Mouse (Mus musculus) forebrain, postnatal 0 days (tissue): ENCODE data around the gene Ltb4r2. TPM values are rescaled to one million over a fixed set of nuclear protein-coding genes. Genes with fewer than 3 reads are reported as not detected.
A peak's percentile ranks its signal among the peaks of the same experiment; 100 is the strongest.
"Not testable (repeated sequence)": the region's sequence is repeated elsewhere in the genome, so short reads cannot be mapped to it uniquely, and the experiment has no call there.

Experiments
- ATAC-seq: fragments of 200-750 bp; cut with Nextera tagmentation; 2 replicates; pipeline ENCODE4 v1.8.0; 2017; ENCODE audit warnings: mild to moderate bottlenecking, moderate library complexity
- DNase-seq: peaks from one replicate; pipeline ENCODE4 v3.0.0-alpha.2; 2015
- H3K27ac ChIP-seq: fragments of 300-500 bp; sonication (generic); 2 replicates; pipeline ENCODE4 v1.5.1; 2014; ENCODE audit warnings: low read depth, mild to moderate bottlenecking, antibody characterized with exemption, low read length, moderate library complexity, mixed read lengths
- H3K27me3 ChIP-seq: fragments of 300-500 bp; sonication (generic); 2 replicates; pipeline ENCODE4 v1.6.1; 2014; ENCODE audit warnings: mild to moderate bottlenecking, low read length, mixed read lengths; ENCODE audit not compliant: insufficient read depth
- H3K36me3 ChIP-seq: fragments of 300-500 bp; sonication (generic); 2 replicates; pipeline ENCODE4 v1.6.1; 2014; ENCODE audit warnings: mild to moderate bottlenecking, moderate library complexity; ENCODE audit not compliant: insufficient read depth
- H3K4me1 ChIP-seq: fragments of 300-500 bp; sonication (generic); 2 replicates; pipeline ENCODE4 v1.6.1; 2014; ENCODE audit warnings: antibody characterized with exemption; ENCODE audit not compliant: insufficient read depth
- H3K4me2 ChIP-seq: fragments of 300-500 bp; sonication (generic); 2 replicates; pipeline ENCODE4 v1.6.1; 2014; ENCODE audit warnings: low read depth, mild to moderate bottlenecking, moderate library complexity
- H3K4me3 ChIP-seq: fragments of 300-500 bp; sonication (generic); 2 replicates; pipeline ENCODE4 v1.5.1; 2014; ENCODE audit warnings: low read depth, low read length, mixed read lengths
- H3K9ac ChIP-seq: fragments of 300-500 bp; sonication (generic); 2 replicates; pipeline ENCODE4 v1.6.1; 2014; ENCODE audit warnings: mild to moderate bottlenecking
- H3K9me3 ChIP-seq: fragments of 300-500 bp; sonication (generic); 2 replicates; pipeline ENCODE4 v1.6.1; 2016; ENCODE audit warnings: low read length
- CTCF ChIP-seq: sonication (generic); IDR thresholded peaks from 2 replicates; pipeline ENCODE4 v1.5.1; 2016; ENCODE audit warnings: antibody characterized with exemption, control low read depth, low read depth
- WGBS: fragments of 180-500 bp; shearing (Covaris S2); extraction: QIAGEN DNeasy Blood & Tissue Kit; methylation state at CpG from one replicate; pipeline ENCODE4 v1.1.7; 2014; 5-methylcytosine and 5-hydroxymethylcytosine counted together
- polyA plus RNA-seq: library from polyadenylated mRNA; unstranded; fragments of >200 nt; fragmentation: Nextera tagmentation; extraction: Ambion mirVana; gene quantifications from 2 replicates; pipeline ENCODE4 v1.2.1, GENCODE M21; 2015
- total RNA-seq: library from RNA; depleted of rRNA; stranded (reverse); fragments of >200 nt; gene quantifications from 2 replicates; pipeline ENCODE4 v1.2.3, GENCODE M21; 2014

Gene Ltb4r2
- total and polyA plus RNA-seq, 2 experiments from 2014 or later = 0.38 to 1.1 TPM

GRCm38 (mm10) chr14:55757566-55757965, 3.7 kb upstream of the Ltb4r2 start:
- Histone ChIP-seq H3K4me2 (no peak overlapping the region), H3K9ac (no peak overlapping the region), H3K4me1 (no peaks in the 10 kb centered on the region; the same call in 1 of the 2 replicates), H3K27ac (no peak overlapping the region), H3K4me3 (no peak overlapping the region), H3K36me3 (peaks cover 37% of the 10 kb centered on the region), H3K9me3 (no peaks in the 10 kb centered on the region), H3K27me3 (peaks cover 7% of the 10 kb centered on the region)
- ATAC-seq (no peak), DNase-seq (no peak)
- WGBS = 86% methylated on average over 6 of the region's 6 CpGs
- no peak for TF ChIP-seq CTCF

- H3K27ac ChIP-seq = no peak within 1 kb of the TSS
- ATAC-seq (no peak), DNase-seq (peak; percentile 68)
- H3K4me2 ChIP-seq = 0 out of 2 replicates have a peak within 1 kb of the TSS, but pooled peaks have one; percentile 5
- H3K4me1 ChIP-seq = no peaks in the 10 kb centered on the region; the same call in 1 of the 2 replicates
- H3K9me3 ChIP-seq = no peaks in the 10 kb centered on the region
- H3K9ac ChIP-seq = no peak within 1 kb of the TSS
- whole genome bisulfite sequencing = 21% methylated on average over 8 of the region's 8 CpGs
- H3K4me3 ChIP-seq = no peak within 1 kb of the TSS
- H3K36me3 ChIP-seq = peaks cover 29% of the 10 kb centered on the region
- peaks cover 7% of the 10 kb centered on the region for H3K27me3 ChIP-seq
- peak; percentile 76 for TF ChIP-seq CTCF
Measured at GRCm38 (mm10) chr14:55758363-55758784, 2.9 kb upstream of the Ltb4r2 start, which contains the start of gene Cideb. Gene Cideb, minus strand, starts transcription at chr14:55758458.

- Histone ChIP-seq H3K36me3 (peaks cover 11% of the 10 kb centered on the region), H3K4me2 (peak overlapping the region; percentile 32)
- not testable (repeated sequence) for H3K4me3 ChIP-seq, H3K9ac ChIP-seq, H3K4me1 ChIP-seq, H3K27ac ChIP-seq, H3K9me3 ChIP-seq, ATAC-seq, H3K27me3 ChIP-seq
- peak; percentile 86 for DNase-seq
- WGBS = under 1% methylated on average over 6 of the region's 6 CpGs
- TF ChIP-seq CTCF = peak; percentile 78
Measured at GRCm38 (mm10) chr14:55760156-55760555, 1.1 kb upstream of the Ltb4r2 start.

- H3K27ac ChIP-seq = peak overlapping the region; percentile 77
- DNase-seq (peak; percentile 76), ATAC-seq (peak; percentile 86)
- 2% methylated on average over 77 of the region's 77 CpGs for WGBS
- peaks cover 10% of the 10 kb centered on the region for H3K27me3 ChIP-seq
- no peaks in the 10 kb centered on the region for H3K9me3 ChIP-seq
- no peaks in the 10 kb centered on the region for H3K36me3 ChIP-seq
- H3K4me1 ChIP-seq = no peaks in the 10 kb centered on the region; the same call in 1 of the 2 replicates
- TF ChIP-seq CTCF = peak; percentile 67
- H3K4me2 ChIP-seq = peak overlapping the region; percentile 96
- H3K9ac ChIP-seq = peak overlapping the region; percentile 84
- peak overlapping the region; percentile 50 for H3K4me3 ChIP-seq
Measured at GRCm38 (mm10) chr14:55762001-55762821, 983 bp downstream of the Ltb4r2 start.

- 59% methylated on average over 7 of the region's 7 CpGs for WGBS
Measured at GRCm38 (mm10) chr14:55763166-55763565, 1.9 kb downstream of the Ltb4r2 start.

GRCm38 (mm10) chr14:55765696-55766095, 4.5 kb downstream of the Ltb4r2 start, which contains the start of gene Ltb4r1:
Gene Ltb4r1, plus strand, starts transcription at chr14:55765962.
- DNase-seq = no peak
- H3K4me1 ChIP-seq = peaks cover 4% of the 10 kb centered on the region; the same call in 1 of the 2 replicates
- WGBS = 71% methylated on average over 4 of the region's 4 CpGs
- no peak within 1 kb of the TSS for H3K9ac ChIP-seq
- no peak within 1 kb of the TSS for H3K4me2 ChIP-seq
- H3K36me3 ChIP-seq = no peaks in the 10 kb centered on the region
- no peak within 1 kb of the TSS for H3K27ac ChIP-seq
- H3K9me3 ChIP-seq = no peaks in the 10 kb centered on the region
- H3K27me3 ChIP-seq = peaks cover 16% of the 10 kb centered on the region
- TF ChIP-seq CTCF = no peak
- H3K4me3 ChIP-seq = no peak within 1 kb of the TSS
- no peak for ATAC-seq

More at GRCm38 (mm10) chr14:55763166-55763565, 1.9 kb downstream of the Ltb4r2 start:
- TF ChIP-seq CTCF = no peak
- DNase-seq = no peak
- Histone ChIP-seq H3K4me3 (no peak overlapping the region), H3K27ac (no peak overlapping the region), H3K9ac (peak overlapping the region; percentile 84; the same call in 1 of the 2 replicates), H3K36me3 (no peaks in the 10 kb centered on the region), H3K4me1 (peaks cover 4% of the 10 kb centered on the region; the same call in 1 of the 2 replicates), H3K27me3 (peaks cover 11% of the 10 kb centered on the region), H3K9me3 (no peaks in the 10 kb centered on the region), H3K4me2 (peak overlapping the region; percentile 96; the same call in 1 of the 2 replicates)
- ATAC-seq = no peak
